Mouse (Mus musculus) embryo, embryonic 10.5 days (tissue): ENCODE results near the gene AW011738.

Experiments used
- DNase-seq: peaks from one replicate; pipeline ENCODE4 v3.0.0-alpha.2; 2015; ENCODE audit warnings: low spot score

Gene AW011738

GRCm38 (mm10) chr4:156249567-156249966, 46.5 kb downstream of the AW011738 start:
- DNase-seq, result no peak

- no peak for DNase-seq
Observed at GRCm38 (mm10) chr4:156251081-156251480, 48.0 kb downstream of the AW011738 start.

- DNase-seq, result no peak
Observed at GRCm38 (mm10) chr4:156252140-156252539, 49.0 kb downstream of the AW011738 start.

- no peak for DNase-seq
Observed at GRCm38 (mm10) chr4:156252619-156253018, 49.5 kb downstream of the AW011738 start.

GRCm38 (mm10) chr4:156253043-156253442, 49.9 kb downstream of the AW011738 start:
- DNase-seq, result peak; percentile 20

GRCm38 (mm10) chr4:156254361-156255077, 51.4 kb downstream of the AW011738 start:
- peak; percentile 40 for DNase-seq
